Mouse (Mus musculus) lung, postnatal 4 days (tissue): Measurements from ENCODE around the gene Pde4d.

Source experiments
- DNase-seq, 2 experiments: peaks; one replicate each; pipeline ENCODE4 v3.0.0; 2021

Pde4d gene

DNA sequence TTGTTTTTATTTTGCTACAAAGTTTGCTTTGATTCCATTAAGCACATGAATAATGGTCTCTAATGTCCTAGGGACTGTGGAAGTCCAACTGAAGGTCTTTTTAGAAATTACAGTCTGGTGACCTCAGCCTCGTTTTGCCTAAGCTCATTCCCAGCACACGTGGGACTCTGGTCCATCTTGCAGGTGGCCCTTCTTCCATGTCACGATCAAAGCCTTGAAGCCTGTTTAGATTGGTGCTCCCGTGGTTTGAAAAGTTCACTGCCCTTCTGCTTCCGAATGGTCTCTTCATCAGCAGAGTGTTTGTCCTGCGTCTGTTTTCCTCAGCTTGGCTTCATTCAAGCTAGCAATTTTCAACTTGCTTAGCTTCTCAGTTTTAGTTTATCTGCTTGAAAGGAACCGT is 389.4 kb downstream of the Pde4d start:
- DNase-seq: no peak

DNA sequence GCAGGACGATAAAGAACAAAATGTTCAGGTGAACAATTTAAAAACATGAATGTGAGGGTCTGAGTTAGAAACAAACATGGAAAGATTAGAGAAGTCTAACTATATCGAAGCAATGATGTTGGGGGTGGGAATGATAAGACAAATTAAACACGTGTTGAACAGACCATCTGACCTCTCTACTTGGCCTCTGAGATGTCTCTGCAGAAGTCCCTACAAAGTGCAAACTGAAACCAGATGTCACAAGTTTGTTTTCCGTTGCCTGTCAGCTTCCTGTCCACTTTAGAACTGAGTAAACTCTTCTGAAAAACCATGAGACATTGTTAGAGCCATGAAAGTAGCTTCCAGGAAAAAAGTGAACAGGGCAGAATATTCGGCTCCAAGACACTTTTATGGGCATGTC is 404.3 kb downstream of the Pde4d start:
- DNase-seq: no peak

DNA sequence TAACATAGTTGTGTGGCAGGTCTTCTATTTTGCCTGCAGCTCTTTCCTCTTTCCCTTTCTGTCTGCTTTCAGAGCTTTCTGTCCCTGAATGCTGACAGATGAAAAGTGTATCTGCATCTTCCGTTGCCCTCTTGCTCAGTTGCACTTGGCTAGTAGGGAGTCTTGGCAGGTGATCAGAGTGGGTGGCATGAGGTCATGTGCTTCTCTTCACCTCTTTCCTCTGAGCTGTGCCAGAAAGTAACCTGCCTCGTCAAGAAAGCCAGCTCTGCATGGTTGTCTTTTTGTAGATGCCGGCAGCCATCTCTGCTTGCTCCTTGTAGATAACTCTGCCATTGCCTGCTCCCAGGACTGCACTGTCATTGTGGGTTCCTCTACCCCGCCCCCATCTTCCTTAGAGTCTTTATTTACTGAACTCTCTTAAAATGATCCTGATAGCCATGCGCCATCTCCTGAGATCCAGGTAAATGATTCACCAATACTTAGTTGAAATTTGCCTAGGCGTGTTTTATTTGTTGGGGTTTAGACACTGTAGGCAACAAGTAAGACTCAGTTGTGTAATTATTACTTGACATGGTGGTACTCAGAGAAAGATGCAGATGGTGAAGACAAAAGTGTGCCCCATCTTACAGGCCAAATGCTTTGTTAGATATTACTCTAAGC is 407.2 kb downstream of the Pde4d start:
- no peak for DNase-seq

DNA sequence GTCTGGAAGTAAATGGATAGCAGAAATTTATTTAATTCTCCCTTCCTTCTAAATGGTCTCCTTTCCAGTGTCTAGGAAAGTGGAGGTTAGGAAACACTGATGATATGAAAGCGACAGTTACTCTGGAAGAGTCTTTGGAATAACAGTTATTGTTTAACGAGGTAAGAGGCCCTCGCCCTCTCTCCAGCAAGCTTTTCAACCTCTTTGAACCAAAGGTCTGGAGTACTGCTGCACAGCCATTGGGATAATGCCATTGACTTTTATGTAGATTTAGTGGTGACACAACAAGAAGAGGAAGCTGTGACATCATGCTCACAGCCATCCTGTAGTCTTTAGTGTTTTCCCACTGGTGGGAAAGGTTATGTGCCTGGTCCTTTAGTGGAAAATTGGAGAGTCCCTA is 409.6 kb downstream of the Pde4d start:
- no peak for DNase-seq

DNA sequence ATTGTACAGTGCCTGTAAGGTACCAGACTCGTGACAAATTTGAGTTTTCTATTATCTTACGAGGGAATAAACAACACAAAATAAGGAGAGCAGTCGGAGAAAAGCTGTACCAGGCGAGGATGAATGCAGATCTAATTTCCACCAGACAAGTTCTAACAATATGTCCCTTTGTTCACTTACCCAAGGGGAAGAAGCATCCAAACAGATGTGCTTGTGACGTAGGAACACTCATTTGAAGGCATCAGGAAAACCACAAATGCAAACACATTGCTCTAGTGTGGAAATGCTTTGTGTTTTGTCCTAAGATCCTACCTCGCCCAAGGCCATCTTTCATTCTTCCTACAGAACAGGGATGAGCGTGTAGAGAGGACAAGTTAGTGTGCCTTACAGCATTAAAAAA is 411.0 kb downstream of the Pde4d start:
- DNase-seq: no peak

DNA sequence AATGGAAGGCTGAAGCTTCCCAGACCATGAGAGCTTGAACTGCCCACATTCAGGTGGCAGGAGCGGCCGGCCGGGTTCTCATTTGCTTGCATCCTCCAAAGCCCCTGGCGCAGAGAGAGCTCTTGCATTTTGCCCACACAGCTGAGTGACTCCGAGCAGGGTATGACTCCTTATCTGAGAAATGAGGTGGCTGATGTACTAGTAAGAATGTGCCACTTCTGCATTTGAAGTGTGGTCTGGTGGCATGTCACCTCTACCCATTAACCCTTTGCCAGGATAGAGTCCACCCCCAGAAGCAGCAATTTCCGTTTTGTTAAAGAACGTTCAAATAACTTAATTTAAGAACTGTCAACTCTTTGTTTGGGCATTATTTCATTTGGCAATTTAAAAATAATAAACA is 412.0 kb downstream of the Pde4d start:
- DNase-seq: no peak

DNA sequence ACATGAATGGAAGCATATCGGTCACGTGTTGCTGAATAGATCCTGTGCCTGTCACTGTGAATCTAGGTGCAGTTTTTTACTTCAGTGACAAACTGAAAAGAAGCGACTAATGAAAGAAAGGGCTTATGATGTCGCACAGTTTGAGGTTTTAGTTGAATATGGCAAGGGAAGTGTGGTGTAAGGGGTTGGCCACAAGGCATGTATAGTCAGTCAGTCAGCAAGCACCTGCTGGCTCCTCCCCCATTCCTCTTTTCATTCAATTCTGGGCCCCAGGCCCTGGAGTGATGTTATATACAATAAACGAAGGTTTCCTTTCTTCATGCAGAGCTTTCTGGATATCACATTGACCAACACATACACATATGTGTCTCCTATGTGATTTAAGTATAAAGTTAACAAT is 412.4 kb downstream of the Pde4d start:
- no peak for DNase-seq

DNA sequence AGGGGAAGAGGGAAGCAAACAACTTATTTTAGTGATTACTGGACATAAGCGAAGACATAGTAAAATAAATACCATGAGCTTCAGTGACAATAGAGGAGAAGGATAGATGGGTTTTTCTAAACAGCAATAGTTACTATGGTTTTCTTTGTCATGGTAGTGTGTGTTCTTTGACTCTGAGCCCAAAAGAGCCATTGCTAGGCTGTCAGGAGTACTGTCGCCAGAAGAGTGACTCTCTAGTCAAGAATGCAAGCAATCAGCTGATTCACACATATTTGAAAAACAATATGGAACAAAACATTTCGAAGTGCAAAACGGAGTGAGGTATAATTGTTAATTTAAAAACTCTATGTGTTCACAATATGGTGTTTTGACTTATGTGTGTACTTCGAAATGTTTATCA is 450.4 kb downstream of the Pde4d start:
- no peak for DNase-seq

DNA sequence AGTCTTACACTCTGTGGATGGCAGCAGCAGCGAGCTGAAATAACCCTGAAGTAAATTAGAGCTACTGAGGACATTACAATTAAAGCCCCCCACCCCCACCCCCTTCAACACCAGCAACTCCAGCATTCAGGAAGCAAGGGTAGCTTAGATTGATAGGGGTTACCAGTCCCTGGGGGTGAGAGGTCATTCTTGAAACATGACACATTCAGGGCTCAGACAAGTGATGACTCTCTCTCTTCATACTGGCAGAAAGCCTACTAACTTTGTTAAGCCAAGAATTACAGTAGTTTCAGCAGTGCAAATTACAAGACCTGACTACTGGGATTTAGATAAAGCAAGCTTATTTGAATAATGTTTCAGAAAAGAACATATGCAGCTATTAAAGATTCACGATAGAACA is 455.4 kb downstream of the Pde4d start:
- no peak for DNase-seq

DNA sequence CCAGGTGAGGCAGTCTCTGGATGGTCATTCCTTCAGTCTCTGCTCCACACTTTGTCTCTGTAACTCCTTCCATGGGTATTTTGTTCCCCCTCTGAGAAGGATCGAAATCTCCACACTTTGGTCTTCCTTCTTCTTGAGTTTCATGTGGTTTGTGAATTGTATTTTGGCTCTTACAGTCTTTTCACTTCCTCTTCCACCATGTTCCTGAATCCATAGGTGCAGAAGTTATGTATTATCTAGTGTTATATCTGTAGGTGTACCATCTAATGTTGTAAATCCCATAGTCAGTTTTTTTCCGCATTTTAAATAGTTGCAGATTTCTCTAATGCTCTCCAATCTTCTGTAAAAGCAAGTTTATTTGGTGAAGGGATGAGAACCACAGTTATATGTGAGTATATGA is 459.4 kb downstream of the Pde4d start:
- DNase-seq: no peak

DNA sequence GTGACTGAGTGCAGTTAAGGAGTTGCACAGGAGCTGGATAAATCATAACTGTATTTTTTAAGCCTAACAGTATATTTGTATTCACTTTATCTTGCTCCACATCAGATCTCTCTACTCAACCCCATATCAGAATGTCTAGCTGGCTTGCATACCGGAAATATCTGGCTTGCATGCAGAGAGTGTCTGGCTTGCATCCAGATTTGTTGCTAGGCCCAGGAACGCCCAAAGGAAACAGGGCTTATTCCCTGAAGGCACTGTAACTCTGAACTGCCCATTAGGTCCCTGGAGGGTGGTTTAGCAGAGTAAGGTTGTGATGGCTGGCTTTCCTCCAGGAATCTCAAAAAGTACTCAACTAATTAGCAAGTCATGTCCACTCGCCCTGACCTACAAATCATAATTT is 464.9 kb downstream of the Pde4d start:
- peak; percentile 43 to 52 for DNase-seq

DNA sequence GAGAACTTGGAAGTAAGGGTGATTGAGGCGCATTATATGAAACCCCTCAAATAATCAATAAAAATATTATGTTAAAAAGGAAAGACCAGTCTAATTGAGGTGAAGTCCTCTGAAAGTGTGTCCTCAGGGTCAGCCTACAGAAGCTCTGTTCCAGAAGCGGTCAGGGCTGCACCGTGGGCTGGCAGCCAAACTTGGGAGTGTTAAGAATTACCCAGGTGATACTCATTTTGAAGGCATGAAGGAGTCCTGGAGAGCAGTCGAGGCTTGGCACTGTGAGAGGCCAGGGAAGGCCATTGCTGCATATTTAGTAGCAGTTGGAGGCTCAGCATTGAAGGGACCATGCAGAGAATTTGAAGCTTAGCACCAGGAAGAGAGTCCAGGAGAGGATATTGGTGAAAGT is 471.4 kb downstream of the Pde4d start:
- DNase-seq: no peak

DNA sequence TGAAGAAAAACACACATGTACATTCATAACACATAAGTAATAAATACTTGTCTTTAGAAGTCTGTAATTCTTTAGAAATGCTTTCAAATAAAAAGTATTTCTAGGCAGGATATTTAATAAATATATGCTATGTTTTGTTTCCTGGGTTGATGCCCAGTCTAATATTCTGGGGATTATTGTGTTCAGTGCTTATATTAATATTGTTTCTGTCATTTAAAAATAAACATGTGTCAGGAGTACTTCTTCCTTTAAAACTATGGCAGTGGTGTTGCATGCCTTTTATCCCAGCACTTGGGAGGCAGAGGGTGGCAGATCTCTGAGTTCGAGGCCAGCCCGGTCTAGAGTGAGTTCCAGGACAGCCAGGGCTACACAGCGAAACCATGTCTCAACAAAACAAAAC is 485.1 kb downstream of the Pde4d start:
- DNase-seq: no peak

DNA sequence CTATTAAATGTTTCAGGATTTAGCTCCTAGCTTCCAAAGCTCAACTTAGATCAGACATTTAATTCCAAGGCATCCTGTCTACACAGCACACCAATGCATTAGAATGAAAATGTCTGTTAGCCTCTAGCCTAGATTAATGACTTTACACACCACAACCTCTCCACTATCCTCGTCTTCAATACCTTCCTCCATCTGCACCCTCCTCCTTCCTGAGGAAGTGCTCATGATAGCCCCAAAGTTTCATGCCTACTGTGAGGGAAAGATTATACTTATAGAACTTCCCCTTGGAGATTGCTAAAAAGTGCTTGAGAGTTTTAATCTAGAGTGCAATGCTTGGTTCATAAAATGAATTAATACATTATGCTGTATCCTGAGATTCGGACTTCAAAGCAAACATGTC is 487.5 kb downstream of the Pde4d start:
- no peak for DNase-seq

DNA sequence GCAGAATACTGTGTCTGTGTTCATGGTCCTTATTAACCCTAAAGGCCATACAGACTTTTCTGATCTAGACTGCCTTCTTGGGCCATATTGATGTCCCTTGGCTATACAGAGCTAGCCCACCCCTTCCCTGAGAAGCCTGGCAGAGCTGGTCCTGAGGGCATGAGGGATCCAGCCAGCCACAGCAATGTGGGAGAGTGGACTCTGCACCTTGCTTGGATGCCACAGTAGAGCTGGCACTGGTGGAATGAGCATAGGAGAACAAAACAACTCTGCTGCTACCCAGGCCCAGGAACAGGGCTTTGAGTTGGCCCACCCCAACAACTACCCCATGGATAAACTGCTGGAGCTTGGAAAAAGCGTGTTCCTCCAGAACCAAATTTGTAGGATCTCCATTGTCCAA is 503.2 kb downstream of the Pde4d start:
- DNase-seq: no peak

DNA sequence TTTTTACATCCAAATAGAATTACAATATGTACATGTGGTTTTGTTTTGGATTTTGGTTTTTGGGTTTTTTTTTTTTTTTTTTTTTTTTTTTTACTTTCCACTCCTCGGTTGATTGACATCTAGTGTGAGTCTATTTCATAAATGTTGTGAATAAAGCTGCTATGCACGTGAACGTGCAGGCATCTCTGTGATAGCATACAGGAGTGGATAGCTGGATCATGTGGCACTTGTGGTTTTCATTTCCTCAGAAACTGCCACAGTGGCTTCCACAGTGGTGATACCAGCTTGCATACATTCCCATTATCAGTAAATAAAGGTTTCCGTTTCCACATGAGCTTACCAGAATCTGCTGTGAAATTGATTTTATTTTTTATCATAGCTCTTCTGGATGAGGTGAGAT is 506.3 kb downstream of the Pde4d start:
- DNase-seq: no peak

DNA sequence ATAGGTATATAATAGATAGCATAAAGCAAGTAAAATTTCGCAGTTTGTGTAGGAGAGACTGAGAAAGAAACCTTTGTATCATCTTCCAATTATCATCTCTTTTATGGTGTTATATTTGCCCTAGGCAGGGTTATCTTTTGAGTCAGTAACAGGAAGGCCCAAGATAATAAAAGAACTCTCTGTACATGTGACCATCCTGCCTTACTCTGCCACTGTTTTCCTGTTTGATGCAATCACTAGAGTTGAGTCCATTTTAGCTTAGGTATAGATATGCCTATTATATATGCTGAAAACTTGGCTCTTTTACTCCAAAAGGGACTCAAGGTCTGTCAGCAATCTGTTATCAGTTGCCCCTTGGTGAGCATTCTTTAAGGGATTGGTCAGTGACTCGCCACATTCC is 514.3 kb downstream of the Pde4d start:
- DNase-seq: no peak

DNA sequence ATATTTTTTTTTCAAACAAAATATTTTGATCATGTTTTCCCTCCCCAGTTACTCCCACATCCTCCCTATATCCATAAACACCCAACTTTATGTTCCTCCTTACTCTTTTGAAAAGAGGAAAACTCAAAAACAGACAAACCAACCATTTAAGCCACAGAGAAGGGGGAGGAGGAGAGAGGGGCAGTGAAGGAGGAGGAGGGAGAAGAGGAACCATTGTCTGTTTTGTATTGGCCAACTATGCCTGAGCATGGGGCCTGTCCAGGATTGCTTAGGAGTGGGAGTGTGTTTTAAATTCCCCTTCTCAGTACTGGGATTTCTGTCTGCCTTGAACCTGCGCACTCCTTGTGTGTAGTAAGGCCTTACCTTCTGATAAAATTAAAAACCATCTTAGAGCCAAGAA is 531.4 kb downstream of the Pde4d start:
- DNase-seq: no peak

DNA sequence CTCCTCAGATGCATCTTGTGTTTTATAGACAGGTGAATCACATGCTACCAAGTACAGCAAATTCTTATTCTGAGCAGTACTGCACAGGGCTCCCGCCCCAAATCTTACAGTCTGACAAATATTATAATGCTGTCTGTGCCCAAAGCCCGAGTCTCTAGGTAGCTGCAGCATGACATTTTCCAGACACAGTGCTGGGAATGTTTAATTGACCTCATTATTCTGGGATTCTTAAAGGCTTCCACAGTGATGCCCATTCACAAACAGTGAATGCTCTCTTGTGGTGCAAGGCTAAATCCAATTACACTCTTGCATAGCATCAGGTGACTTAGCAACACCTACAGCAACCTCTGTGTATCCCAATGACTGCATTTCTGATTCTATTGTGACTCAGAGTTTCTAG is 549.0 kb downstream of the Pde4d start:
- DNase-seq: no peak

DNA sequence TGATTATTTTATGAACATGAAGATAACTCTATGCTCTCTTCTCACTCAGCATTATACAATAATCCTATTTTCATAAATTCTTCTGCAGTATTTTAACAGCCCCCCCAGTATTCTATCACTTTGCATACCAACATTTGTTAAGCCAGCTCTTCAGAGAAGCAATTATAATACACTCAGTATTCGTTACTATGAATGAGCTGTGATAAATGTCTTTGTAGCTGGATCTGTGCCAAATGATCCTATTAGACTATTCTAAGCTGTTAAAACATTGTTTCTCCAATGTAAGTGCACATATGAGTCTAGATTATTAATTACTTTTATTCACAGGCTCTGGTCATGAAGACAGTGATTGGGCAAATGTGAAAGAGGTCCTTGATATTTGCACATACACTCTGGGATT is 575.0 kb downstream of the Pde4d start:
- DNase-seq: no peak

DNA sequence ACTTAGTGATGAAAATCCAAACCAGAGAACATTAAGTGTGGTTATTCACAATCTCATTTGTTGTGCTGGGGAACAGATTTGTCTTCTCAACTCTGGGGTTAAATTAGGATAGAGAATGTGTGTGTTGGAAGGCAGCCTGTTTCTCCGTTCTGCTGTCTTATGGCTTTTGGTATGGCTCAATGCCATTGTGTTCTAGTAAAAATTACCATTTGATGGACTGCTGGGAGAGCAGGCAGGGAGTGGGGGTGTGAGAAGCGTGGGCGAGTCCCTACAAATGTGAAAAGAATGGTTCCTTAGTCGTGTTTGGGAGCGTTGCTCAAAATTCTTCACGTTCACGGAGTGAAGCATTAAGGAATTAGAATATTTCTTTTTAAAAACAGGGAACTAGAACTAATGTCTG is 597.4 kb downstream of the Pde4d start:
- DNase-seq: peak in 1 of 2 experiments; percentile 19

DNA sequence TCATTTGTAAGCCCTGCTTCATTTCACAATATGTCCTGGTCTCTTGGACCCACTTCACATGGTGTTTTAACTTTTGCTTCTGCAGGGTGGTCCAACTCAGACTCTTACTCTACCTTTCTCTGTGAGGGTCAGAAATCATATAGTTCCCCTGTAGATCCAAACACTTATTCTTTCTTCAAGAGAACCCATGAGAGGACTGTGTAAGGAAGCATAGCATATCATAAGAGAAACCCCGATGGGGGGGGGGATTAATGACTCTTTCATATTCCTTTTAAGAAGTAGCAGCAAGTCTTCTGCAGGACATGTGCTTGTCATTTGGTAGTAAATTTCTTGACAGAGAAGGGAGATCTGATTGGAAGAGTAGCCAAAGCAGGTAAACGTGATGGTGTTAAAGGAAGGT is 603.1 kb downstream of the Pde4d start:
- no peak for DNase-seq

DNA sequence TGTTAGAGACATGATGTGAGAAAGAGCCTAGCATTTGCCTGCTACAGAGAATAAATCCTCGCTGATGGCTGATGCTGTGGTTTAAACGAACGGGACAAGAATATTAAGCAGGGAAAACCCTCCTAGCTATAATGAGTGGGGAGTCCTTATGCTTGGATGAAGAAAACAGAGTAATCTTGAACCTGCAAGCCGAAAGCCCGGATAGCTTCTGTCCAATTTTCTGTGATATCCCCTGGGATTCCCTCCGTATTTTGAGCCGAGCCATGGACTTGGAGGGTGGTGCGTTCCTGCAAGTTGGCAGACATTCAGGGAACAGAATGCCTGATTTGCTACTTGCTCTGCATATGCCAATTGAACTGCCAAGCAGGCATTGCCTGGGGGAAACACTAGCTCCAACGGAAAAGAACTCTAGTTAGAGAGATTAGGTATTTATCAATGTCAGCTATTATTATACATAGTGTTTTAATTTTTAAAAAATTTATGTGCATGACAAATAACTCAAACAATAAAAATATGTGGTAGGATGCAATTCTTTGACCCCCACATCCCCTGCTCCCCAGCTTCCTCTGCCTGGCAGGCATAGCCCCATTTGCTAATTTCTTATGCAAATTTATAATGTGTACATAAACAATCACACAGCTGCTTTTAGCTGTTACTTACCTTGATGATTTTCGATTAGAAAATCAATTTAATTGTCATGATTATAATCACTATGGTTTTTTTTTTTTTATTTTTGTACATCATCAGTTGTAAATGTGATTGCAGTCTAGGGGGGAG is 603.7 kb downstream of the Pde4d start:
- DNase-seq: no peak

DNA sequence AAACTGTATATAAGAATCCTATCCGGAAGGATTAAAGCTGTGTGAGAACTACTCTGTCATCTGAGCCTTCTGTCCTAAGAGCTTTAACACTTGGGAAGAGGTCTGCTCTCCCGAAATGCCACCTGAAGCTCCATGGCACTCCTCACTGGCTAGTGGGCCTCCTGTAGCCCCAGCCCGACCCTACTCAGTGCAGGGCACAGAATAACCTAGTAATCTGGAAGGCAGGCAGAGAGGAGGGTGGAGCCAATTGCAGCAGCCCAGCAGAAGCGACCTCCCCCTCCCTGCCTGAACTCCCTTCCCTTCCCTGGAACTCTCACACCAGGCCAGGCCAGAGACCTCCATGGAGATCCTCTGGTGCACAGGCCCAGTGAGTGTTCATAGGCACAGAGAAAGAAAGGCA is 608.3 kb downstream of the Pde4d start:
- DNase-seq: no peak

DNA sequence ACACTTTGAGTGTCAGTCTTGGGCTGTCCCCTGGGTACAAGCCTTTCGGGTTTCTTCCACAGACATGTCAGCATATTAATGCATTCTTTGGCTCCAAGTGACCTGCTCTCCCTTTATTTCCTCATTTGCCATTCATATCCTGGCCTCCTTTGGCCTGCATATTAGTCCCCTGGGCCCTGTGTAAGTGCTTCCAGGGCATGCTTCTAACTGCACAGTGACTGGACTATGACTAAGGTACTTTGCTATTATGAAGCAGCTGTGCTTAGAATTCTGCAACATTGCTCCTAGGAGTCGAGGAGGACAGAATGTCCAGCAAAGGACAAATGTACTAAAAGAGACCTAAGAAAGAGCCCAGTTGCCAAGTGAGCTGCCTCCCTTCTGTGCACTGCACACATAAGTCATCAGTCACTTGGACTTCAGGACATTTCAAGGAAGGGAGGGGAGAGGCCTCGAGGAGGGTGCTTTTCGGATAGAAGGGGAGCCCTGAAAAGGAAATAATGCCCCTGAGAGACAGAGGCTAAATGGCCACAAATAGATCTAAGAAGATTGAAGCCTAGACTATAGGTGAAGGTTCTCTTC is 616.9 kb downstream of the Pde4d start:
- no peak for DNase-seq
